Mouse (Mus musculus) embryonic facial prominence, embryonic 14.5 days (tissue): ENCODE measurements at regions not wholly inside any gene's neighbourhood (a gene's known extent, or its start where the extent isn't known, plus 50 kb on each side); places are given as distances from the start of the nearest gene placed in this dataset.

Experiments used
- ATAC-seq: fragments of 200-750 bp; cut with Nextera tagmentation; 2 replicates; pipeline ENCODE4 v1.8.0; 2017; ENCODE audit warnings: low read depth, moderate number of reproducible peaks, moderate TSS enrichment
- DNase-seq: peaks from one replicate; pipeline ENCODE4 v3.0.0-alpha.2; 2015; ENCODE audit warnings: low spot score
- H3K27ac ChIP-seq: fragments of 300-500 bp; sonication (generic); replicated peaks from 2 replicates; pipeline ENCODE4 v1.5.1; 2014; ENCODE audit warnings: low read depth, mild to moderate bottlenecking, low read length, moderate library complexity
- H3K27me3 ChIP-seq: fragments of 300-500 bp; sonication (generic); replicated peaks from 2 replicates; pipeline ENCODE4 v1.6.1; 2014; ENCODE audit warnings: low read length; ENCODE audit not compliant: control insufficient read depth, insufficient read depth
- H3K36me3 ChIP-seq: fragments of 300-500 bp; sonication (generic); 2 replicates; pipeline ENCODE4 v1.6.1; 2014; ENCODE audit warnings: low read length, mixed read lengths; ENCODE audit not compliant: control insufficient read depth, insufficient read depth
- H3K4me1 ChIP-seq: fragments of 300-500 bp; sonication (generic); 2 replicates; pipeline ENCODE4 v1.6.1; 2014; ENCODE audit warnings: antibody characterized with exemption, low read length; ENCODE audit not compliant: control insufficient read depth, insufficient read depth
- H3K4me2 ChIP-seq: fragments of 300-500 bp; sonication (generic); 2 replicates; pipeline ENCODE4 v1.6.1; 2014; ENCODE audit warnings: low read depth, mild to moderate bottlenecking, low read length, moderate library complexity, mixed read lengths
- H3K4me3 ChIP-seq: fragments of 300-500 bp; sonication (generic); 2 replicates; pipeline ENCODE4 v1.5.1; 2014; ENCODE audit warnings: low read depth, mild to moderate bottlenecking, low read length
- H3K9ac ChIP-seq: fragments of 300-500 bp; sonication (generic); 2 replicates; pipeline ENCODE4 v1.6.1; 2014; ENCODE audit warnings: low read depth, mild to moderate bottlenecking, low read length, moderate library complexity, mixed read lengths
- H3K9me3 ChIP-seq: fragments of 300-500 bp; sonication (generic); 2 replicates; pipeline ENCODE4 v1.6.1; 2016; ENCODE audit warnings: low read length; ENCODE audit not compliant: control insufficient read depth
- WGBS: fragments of 180-500 bp; shearing (Covaris S2); extraction: QIAGEN DNeasy Blood & Tissue Kit; methylation state at CpG from one replicate; pipeline ENCODE4 v1.1.7; 2014; 5-methylcytosine and 5-hydroxymethylcytosine counted together

GRCm38 (mm10) chr9:23977574-23977973, 120.2 kb upstream of the Npsr1 start:
- no peak overlapping the region for H3K4me2 ChIP-seq
- ATAC-seq: no peak
- WGBS: 78% methylated on average over 4 of the region's 4 CpGs

DNA sequence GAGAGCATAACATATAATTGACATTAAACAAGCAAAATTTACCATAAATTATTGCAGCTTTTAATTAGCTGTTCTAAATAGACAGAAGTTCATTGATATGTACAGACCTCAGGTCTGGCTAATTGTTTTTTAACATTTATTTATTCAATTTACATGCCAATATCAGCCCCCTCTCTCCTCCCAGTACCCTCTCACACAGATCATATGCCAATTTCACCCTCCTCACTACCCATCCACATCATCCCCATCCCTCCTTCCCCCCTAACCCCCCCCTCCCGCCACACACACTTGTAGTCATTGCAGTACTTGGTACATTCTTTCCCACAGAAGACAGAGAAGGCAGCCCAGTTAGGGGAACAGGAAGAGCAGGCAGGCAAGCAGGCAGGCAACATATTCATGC, 91.4 kb upstream of the Npsr1 start:
- Histone ChIP-seq H3K9ac (no peak overlapping the region), H3K4me1 (no peaks in the 10 kb centered on the region), H3K4me3 (no peak overlapping the region), H3K4me2 (no peak overlapping the region), H3K36me3 (no peaks in the 10 kb centered on the region), H3K27me3 (no peaks in the 10 kb centered on the region), H3K9me3 (no peaks in the 10 kb centered on the region), H3K27ac (no peak overlapping the region)
- DNase-seq: no peak
- WGBS: 74% methylated on average over 1 of the region's 1 CpGs
- ATAC-seq: no peak

More at GRCm38 (mm10) chr9:23977574-23977973, 120.2 kb upstream of the Npsr1 start:
- H3K36me3 ChIP-seq: no peaks in the 10 kb centered on the region
- no peak overlapping the region for H3K9ac ChIP-seq
- no peak overlapping the region for H3K4me3 ChIP-seq
- no peaks in the 10 kb centered on the region for H3K9me3 ChIP-seq
- H3K27ac ChIP-seq: no peak overlapping the region
- no peaks in the 10 kb centered on the region for H3K27me3 ChIP-seq
- DNase-seq: no peak
- no peaks in the 10 kb centered on the region for H3K4me1 ChIP-seq

- no peaks in the 10 kb centered on the region for H3K27me3 ChIP-seq
- WGBS: 77% methylated on average over 4 of the region's 4 CpGs
- no peak for ATAC-seq
Measured at GRCm38 (mm10) chr9:24038274-24038673, 59.5 kb upstream of the Npsr1 start.

More at GRCm38 (mm10) chr9:24038274-24038673, 59.5 kb upstream of the Npsr1 start:
- Histone ChIP-seq H3K4me3 (no peak overlapping the region), H3K4me2 (no peak overlapping the region), H3K4me1 (no peaks in the 10 kb centered on the region), H3K27ac (no peak overlapping the region), H3K9me3 (no peaks in the 10 kb centered on the region), H3K36me3 (no peaks in the 10 kb centered on the region), H3K9ac (no peak overlapping the region)
- DNase-seq: no peak
